Mouse (Mus musculus) inflammation-experienced regulatory T-cells, adult 6 months (primary cell): Measurements from ENCODE around the gene Tenm3. TPM values are rescaled to one million over a fixed set of nuclear protein-coding genes. Genes with fewer than 3 reads are reported as not detected.

Source experiments
- ATAC-seq: one replicate; pipeline ENCODE4 v1.8.0; 2017
- polyA plus RNA-seq, 3 experiments: library from polyadenylated mRNA; unstranded; fragments of 100-300 nt; shearing (Covaris generic); gene quantifications; one replicate each; pipeline ENCODE4 v1.2.1; 2017

Gene Tenm3
- polyA plus RNA-seq, 3 experiments from 2014 or later, result not detected

GRCm38 (mm10) chr8:48803070-48803469 is 40.7 kb downstream of the Tenm3 start:
- no peak for ATAC-seq

- ATAC-seq, result no peak
Measured at GRCm38 (mm10) chr8:48802231-48802630, 41.5 kb downstream of the Tenm3 start.

- ATAC-seq, result no peak
Measured at GRCm38 (mm10) chr8:48797955-48798359, 45.8 kb downstream of the Tenm3 start.

- ATAC-seq, result no peak
Measured at GRCm38 (mm10) chr8:48794285-48794684, 49.5 kb downstream of the Tenm3 start.

GRCm38 (mm10) chr8:48793729-48794128 is 50.0 kb downstream of the Tenm3 start:
- ATAC-seq, result no peak

GRCm38 (mm10) chr8:48792587-48793326 is 51.0 kb downstream of the Tenm3 start:
- no peak for ATAC-seq

GRCm38 (mm10) chr8:48783308-48783707 is 60.4 kb downstream of the Tenm3 start:
- no peak for ATAC-seq

- ATAC-seq, result no peak
Measured at GRCm38 (mm10) chr8:48780628-48781027, 63.1 kb downstream of the Tenm3 start.

- no peak for ATAC-seq
Measured at GRCm38 (mm10) chr8:48779194-48779593, 64.6 kb downstream of the Tenm3 start.

GRCm38 (mm10) chr8:48776081-48776480 is 67.7 kb downstream of the Tenm3 start:
- no peak for ATAC-seq

- no peak for ATAC-seq
Measured at GRCm38 (mm10) chr8:48775531-48776037, 68.2 kb downstream of the Tenm3 start.

- no peak for ATAC-seq
Measured at GRCm38 (mm10) chr8:48774837-48775236, 68.9 kb downstream of the Tenm3 start.

GRCm38 (mm10) chr8:48766545-48767234 is 77.1 kb downstream of the Tenm3 start:
- ATAC-seq, result no peak

GRCm38 (mm10) chr8:48765212-48765611 is 78.5 kb downstream of the Tenm3 start:
- no peak for ATAC-seq

- ATAC-seq, result no peak
Measured at GRCm38 (mm10) chr8:48764011-48764410, 79.7 kb downstream of the Tenm3 start.

- ATAC-seq, result no peak
Measured at GRCm38 (mm10) chr8:48756874-48757273, 86.9 kb downstream of the Tenm3 start.

- no peak for ATAC-seq
Measured at GRCm38 (mm10) chr8:48755492-48755891, 88.3 kb downstream of the Tenm3 start.

GRCm38 (mm10) chr8:48754959-48755358 is 88.8 kb downstream of the Tenm3 start:
- no peak for ATAC-seq

- ATAC-seq, result no peak
Measured at GRCm38 (mm10) chr8:48751965-48752364, 91.8 kb downstream of the Tenm3 start.

- ATAC-seq, result no peak
Measured at GRCm38 (mm10) chr8:48748503-48749059, 95.2 kb downstream of the Tenm3 start.

GRCm38 (mm10) chr8:48743912-48744311 is 99.8 kb downstream of the Tenm3 start:
- ATAC-seq, result no peak

- no peak for ATAC-seq
Measured at GRCm38 (mm10) chr8:48742741-48743140, 101.0 kb downstream of the Tenm3 start.

GRCm38 (mm10) chr8:48740951-48741350 is 102.8 kb downstream of the Tenm3 start:
- ATAC-seq, result no peak
